Mouse (Mus musculus) neural tube, embryonic 15.5 days (tissue): ENCODE data around the gene Gimap7. TPM values are rescaled to one million over a fixed set of nuclear protein-coding genes. Genes with fewer than 3 reads are reported as not detected.

ENCODE experiments used
- ATAC-seq: fragments of 200-750 bp; cut with Nextera tagmentation; 2 replicates; pipeline ENCODE4 v1.8.0; 2017; ENCODE audit warnings: mild to moderate bottlenecking, moderate TSS enrichment, moderate library complexity; ENCODE audit not compliant: low FRiP score
- H3K27ac ChIP-seq: fragments of 300-500 bp; sonication (generic); replicated peaks from 2 replicates; pipeline ENCODE4 v1.5.1; 2015; ENCODE audit warnings: mild to moderate bottlenecking, inconsistent platforms
- H3K27me3 ChIP-seq: fragments of 300-500 bp; sonication (generic); replicated peaks from 2 replicates; pipeline ENCODE4 v1.6.1; 2015; ENCODE audit warnings: inconsistent platforms
- H3K36me3 ChIP-seq: fragments of 300-500 bp; sonication (generic); 2 replicates; pipeline ENCODE4 v1.6.1; 2015; ENCODE audit warnings: inconsistent platforms
- H3K4me1 ChIP-seq: fragments of 300-500 bp; sonication (generic); 2 replicates; pipeline ENCODE4 v1.6.1; 2015; ENCODE audit warnings: inconsistent platforms
- H3K4me2 ChIP-seq: fragments of 300-500 bp; sonication (generic); 2 replicates; pipeline ENCODE4 v1.6.1; 2015; ENCODE audit warnings: inconsistent platforms, mild to moderate bottlenecking, moderate library complexity
- H3K4me3 ChIP-seq: fragments of 300-500 bp; sonication (generic); replicated peaks from 2 replicates; pipeline ENCODE4 v1.5.1; 2015; ENCODE audit warnings: mild to moderate bottlenecking, inconsistent platforms
- H3K9ac ChIP-seq: fragments of 300-500 bp; sonication (generic); replicated peaks from 2 replicates; pipeline ENCODE4 v1.6.1; 2015; ENCODE audit warnings: mild to moderate bottlenecking, inconsistent platforms
- H3K9me3 ChIP-seq: fragments of 300-500 bp; sonication (generic); replicated peaks from 2 replicates; pipeline ENCODE4 v1.6.1; 2016; ENCODE audit warnings: inconsistent platforms
- WGBS: fragments of 180-500 bp; shearing (Covaris S2); methylation state at CpG from one replicate; pipeline ENCODE4 v1.1.7; 2015; ENCODE audit warnings: mixed read lengths; 5-methylcytosine and 5-hydroxymethylcytosine counted together
- polyA plus RNA-seq: library from polyadenylated mRNA; unstranded; fragments of >200 nt; fragmentation: Nextera tagmentation; extraction: Ambion mirVana; gene quantifications from 2 replicates; pipeline ENCODE4 v1.2.1, GENCODE M21; 2015

The Gimap7 gene
- polyA plus RNA-seq, 1 experiment from 2014 or later = not detected

DNA sequence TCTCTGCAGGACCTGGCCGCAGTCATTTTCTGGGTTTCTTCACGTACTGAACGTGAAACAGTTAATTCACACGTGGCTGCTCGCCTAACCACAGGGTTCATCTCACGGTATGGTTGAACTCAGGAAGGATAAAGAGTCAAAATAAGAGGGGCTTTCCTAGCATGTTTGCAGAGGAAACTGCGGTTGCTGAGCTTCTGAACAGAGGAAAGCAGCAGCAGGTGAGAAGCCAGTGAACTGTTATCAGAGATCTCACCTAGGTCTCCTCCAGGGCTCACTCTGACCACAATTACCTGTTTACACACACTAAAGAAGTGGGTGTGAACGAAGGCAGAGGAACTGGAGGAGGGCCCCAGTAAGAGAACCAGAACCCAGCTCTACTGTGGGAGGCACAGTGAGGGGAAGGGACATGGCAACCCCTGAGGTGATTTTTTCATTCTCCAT, 14.5 kb downstream of the Gimap7 start:
- 63% methylated on average over 8 of the region's 8 CpGs for WGBS
- Histone ChIP-seq H3K27me3 (no peaks in the 10 kb centered on the region), H3K4me3 (no peak overlapping the region), H3K27ac (no peak overlapping the region), H3K36me3 (no peaks in the 10 kb centered on the region), H3K4me1 (no peaks in the 10 kb centered on the region), H3K9me3 (no peaks in the 10 kb centered on the region), H3K9ac (no peak overlapping the region), H3K4me2 (no peak overlapping the region)
- ATAC-seq = no peak

DNA sequence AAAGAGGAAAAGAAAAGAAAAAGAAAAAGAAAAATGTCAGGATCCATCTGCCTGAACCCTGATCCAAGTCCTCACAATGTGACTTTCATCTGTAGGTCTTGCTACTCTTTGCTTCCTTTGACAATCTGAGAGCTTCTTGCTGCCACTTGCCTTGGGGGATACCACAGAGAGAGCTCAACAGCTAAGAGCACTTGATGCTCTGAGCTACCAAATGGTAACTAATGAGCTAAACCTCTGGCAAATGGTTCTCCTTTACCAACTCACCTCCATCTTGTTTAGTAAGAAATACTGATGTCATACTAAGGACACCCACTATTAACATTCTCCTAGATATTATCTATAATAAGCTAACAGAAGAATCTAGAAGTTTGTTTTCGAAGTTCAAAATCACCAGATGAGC, 15.2 kb downstream of the Gimap7 start:
- no peak overlapping the region for H3K27ac ChIP-seq
- H3K4me1 ChIP-seq = no peaks in the 10 kb centered on the region
- H3K4me3 ChIP-seq = no peak overlapping the region
- no peaks in the 10 kb centered on the region for H3K36me3 ChIP-seq
- H3K9ac ChIP-seq = no peak overlapping the region
- 83% methylated on average over 1 of the region's 1 CpGs for WGBS
- H3K4me2 ChIP-seq = no peak overlapping the region
- H3K27me3 ChIP-seq = no peaks in the 10 kb centered on the region
- no peak for ATAC-seq
- H3K9me3 ChIP-seq = no peaks in the 10 kb centered on the region

DNA sequence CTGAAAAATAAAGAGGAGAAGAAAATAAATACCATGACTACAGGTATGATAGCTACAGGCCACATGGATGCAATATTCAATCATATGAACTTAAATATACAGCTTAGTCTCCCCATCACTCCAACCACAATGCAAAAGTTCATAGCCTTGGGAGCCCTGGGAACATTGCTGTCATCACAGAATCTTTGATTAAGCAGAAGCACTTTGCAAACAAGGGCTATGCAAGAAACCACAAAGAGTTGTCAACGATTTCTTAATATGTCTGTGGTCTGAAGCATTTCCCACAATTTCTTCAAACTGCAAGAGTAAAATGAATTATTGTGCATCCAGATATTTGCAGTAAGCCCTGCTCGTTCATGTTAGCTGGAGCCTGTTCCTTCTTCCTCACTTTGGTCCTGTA, 18.6 kb downstream of the Gimap7 start:
- ATAC-seq = no peak
- no peaks in the 10 kb centered on the region for H3K36me3 ChIP-seq
- WGBS = 91% methylated on average over 2 of the region's 2 CpGs
- peaks cover 3% of the 10 kb centered on the region for H3K4me1 ChIP-seq
- H3K27me3 ChIP-seq = peaks cover 11% of the 10 kb centered on the region; the same call in 1 of the 2 replicates
- H3K9ac ChIP-seq = no peak overlapping the region
- H3K27ac ChIP-seq = no peak overlapping the region
- no peaks in the 10 kb centered on the region for H3K9me3 ChIP-seq
- no peak overlapping the region for H3K4me3 ChIP-seq
- H3K4me2 ChIP-seq = no peak overlapping the region

- H3K27ac ChIP-seq = no peak overlapping the region
- H3K4me1 ChIP-seq = peaks cover 10% of the 10 kb centered on the region
- no peak overlapping the region for H3K4me3 ChIP-seq
- H3K9ac ChIP-seq = no peak overlapping the region
- 94% methylated on average over 5 of the region's 5 CpGs for WGBS
- H3K27me3 ChIP-seq = peaks cover 18% of the 10 kb centered on the region; the same call in 1 of the 2 replicates
- no peak overlapping the region for H3K4me2 ChIP-seq
- no peaks in the 10 kb centered on the region for H3K36me3 ChIP-seq
- no peaks in the 10 kb centered on the region for H3K9me3 ChIP-seq
- ATAC-seq = no peak
These were observed 19.3 kb downstream of the Gimap7 start for GRCm38 (mm10) chr6:48737688-48738087.

DNA sequence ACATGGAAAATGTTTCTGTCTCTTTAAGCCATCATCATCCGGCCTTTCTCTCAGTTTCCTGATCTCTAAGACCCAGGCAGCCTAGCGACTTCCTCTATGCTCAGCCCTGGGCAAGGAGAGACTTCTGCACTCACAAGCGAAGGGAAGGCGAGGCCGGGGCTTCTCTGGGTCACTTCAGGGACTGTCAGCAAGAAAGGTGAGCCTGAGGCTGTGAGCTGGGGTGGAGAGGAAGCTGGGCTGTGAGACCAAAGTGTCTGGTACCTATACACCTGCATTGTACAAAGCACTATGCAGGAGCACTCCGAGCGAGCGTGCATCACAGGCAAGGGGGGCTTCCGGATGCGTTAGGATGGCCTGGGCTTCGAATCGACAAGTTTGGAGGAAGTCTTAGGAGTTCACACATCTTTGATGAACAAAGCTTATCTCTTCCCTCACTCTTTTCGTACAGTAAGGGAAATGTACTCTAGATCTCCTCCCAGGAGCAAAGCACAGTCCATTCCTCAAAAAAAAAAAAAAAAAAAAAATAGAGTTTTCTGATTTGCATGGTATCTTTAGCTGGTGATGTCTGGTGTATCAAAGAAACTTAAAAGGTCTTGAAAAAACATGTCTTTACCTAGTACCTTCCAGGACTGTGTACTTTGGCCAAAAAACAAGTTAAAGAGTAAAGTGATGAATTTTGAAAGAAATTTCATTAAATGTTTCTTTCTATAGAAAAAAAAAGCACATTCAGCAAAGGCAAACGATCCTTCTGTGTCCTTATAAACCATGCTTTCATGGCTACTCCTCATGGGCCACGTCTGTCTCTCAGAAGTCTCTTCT, 20.7 kb downstream of the Gimap7 start, which contains the start of gene Gimap1:
Gimap1 (plus strand) TSS at position 94 of the 819 bp plus-strand sequence.
- no peak within 1 kb of the TSS for H3K4me2 ChIP-seq
- no peak within 1 kb of the TSS for H3K4me3 ChIP-seq
- ATAC-seq = no peak
- WGBS = 85% methylated on average over 15 of the region's 15 CpGs
- no peaks in the 10 kb centered on the region for H3K9me3 ChIP-seq
- H3K27me3 ChIP-seq = peaks cover 24% of the 10 kb centered on the region; the same call in 1 of the 2 replicates
- H3K27ac ChIP-seq = no peak within 1 kb of the TSS
- H3K9ac ChIP-seq = no peak within 1 kb of the TSS
- peaks cover 15% of the 10 kb centered on the region for H3K4me1 ChIP-seq
- H3K36me3 ChIP-seq = no peaks in the 10 kb centered on the region

DNA sequence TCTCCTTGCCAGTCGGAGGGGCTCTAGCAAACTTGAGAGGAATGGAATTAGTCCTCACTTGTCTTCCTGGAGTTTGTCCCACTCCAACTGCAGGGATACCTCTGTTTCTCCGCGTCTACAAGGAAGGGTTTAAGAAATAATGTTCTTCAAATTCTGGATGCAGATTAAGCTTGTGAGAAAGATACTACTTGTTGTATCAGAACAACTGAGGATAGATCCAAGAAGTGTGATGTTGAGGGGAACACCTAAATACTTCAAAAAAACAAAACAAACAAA, 21.3 kb downstream of the Gimap7 start:
- WGBS = 88% methylated on average over 3 of the region's 3 CpGs
- Histone ChIP-seq H3K27ac (no peak overlapping the region), H3K9ac (no peak overlapping the region), H3K9me3 (no peaks in the 10 kb centered on the region), H3K36me3 (no peaks in the 10 kb centered on the region), H3K4me3 (no peak overlapping the region), H3K4me2 (no peak overlapping the region), H3K27me3 (peaks cover 24% of the 10 kb centered on the region; the same call in 1 of the 2 replicates), H3K4me1 (peaks cover 15% of the 10 kb centered on the region)
- ATAC-seq = no peak

DNA sequence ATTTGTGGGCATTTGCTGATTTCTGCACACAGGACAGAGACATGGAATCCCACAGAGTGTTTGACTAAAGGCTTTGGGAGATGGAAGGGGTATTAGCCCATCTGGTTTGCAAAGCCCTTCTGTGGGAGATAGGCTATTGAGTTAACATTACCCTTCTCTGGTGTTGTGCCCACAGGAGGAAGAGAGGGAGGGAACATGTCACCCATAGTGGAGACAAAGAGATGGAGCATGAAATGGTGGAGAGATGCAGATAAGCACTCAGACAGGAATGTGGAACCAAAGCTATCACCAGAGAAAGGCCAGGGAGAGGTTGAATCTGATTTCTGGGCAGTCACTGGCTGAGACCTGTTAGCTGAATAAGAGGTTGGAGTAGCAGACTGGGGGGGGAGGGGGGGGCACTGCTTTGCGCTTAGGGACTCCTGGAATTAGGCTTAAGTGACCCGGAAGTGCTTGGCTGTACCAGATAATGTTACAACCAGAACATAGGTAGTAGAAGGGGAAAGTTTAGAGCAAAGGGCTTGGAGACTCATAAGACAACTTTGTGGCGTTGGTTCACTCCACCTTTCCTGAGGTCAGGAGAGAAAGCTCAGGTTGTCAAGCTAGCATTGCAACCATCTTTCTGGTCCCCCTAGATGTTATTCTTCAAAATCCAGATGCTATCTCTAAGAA, 22.2 kb downstream of the Gimap7 start:
- ATAC-seq = no peak
- Histone ChIP-seq H3K9ac (no peak overlapping the region), H3K27ac (no peak overlapping the region), H3K9me3 (no peaks in the 10 kb centered on the region), H3K27me3 (peaks cover 24% of the 10 kb centered on the region; the same call in 1 of the 2 replicates), H3K4me3 (no peak overlapping the region), H3K4me2 (no peak overlapping the region), H3K36me3 (no peaks in the 10 kb centered on the region), H3K4me1 (peaks cover 15% of the 10 kb centered on the region)
- 81% methylated on average over 3 of the region's 3 CpGs for WGBS

- ATAC-seq = no peak
- no peaks in the 10 kb centered on the region for H3K36me3 ChIP-seq
- H3K27ac ChIP-seq = no peak overlapping the region
- H3K4me1 ChIP-seq = peaks cover 15% of the 10 kb centered on the region
- peaks cover 24% of the 10 kb centered on the region; the same call in 1 of the 2 replicates for H3K27me3 ChIP-seq
- peak overlapping the region; percentile 91; the same call in 1 of the 2 replicates for H3K4me2 ChIP-seq
- no peaks in the 10 kb centered on the region for H3K9me3 ChIP-seq
- H3K9ac ChIP-seq = no peak overlapping the region
- no peak overlapping the region for H3K4me3 ChIP-seq
- WGBS = 34% methylated on average over 3 of the region's 3 CpGs
These were observed 22.9 kb downstream of the Gimap7 start for GRCm38 (mm10) chr6:48741273-48741672.

DNA sequence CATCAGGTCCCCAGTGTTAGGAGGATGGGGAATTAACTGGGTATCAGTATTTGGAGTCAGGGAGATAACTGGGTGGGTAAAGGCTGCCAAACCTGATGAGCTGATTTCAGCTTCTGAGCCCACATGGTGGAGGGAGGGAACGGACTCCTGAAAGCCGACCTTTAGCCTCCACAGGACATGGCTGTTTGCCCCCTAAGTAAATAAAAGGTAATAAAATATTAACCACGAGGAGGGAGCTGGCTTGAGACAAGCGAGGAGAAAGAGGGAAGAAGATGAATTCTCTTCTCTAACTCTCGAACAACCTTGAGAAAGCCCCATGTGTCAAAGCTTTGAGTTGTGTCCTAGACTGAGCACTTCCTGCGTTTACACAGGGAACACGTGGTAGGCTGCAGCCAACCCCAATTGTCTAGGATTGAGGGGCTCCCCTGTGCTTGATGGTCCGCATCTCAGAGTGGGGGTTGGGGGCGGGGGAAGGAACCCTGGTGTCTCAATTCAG, 23.3 kb downstream of the Gimap7 start:
- H3K4me3 ChIP-seq = peak overlapping the region; percentile 55; the same call in 1 of the 2 replicates
- 21% methylated on average over 9 of the region's 9 CpGs for WGBS
- no peak overlapping the region for H3K9ac ChIP-seq
- H3K27me3 ChIP-seq = peaks cover 24% of the 10 kb centered on the region; the same call in 1 of the 2 replicates
- H3K4me1 ChIP-seq = peaks cover 15% of the 10 kb centered on the region
- H3K27ac ChIP-seq = no peak overlapping the region
- H3K36me3 ChIP-seq = no peaks in the 10 kb centered on the region
- no peaks in the 10 kb centered on the region for H3K9me3 ChIP-seq
- peak; percentile 76 for ATAC-seq
- H3K4me2 ChIP-seq = peak overlapping the region; percentile 91

DNA sequence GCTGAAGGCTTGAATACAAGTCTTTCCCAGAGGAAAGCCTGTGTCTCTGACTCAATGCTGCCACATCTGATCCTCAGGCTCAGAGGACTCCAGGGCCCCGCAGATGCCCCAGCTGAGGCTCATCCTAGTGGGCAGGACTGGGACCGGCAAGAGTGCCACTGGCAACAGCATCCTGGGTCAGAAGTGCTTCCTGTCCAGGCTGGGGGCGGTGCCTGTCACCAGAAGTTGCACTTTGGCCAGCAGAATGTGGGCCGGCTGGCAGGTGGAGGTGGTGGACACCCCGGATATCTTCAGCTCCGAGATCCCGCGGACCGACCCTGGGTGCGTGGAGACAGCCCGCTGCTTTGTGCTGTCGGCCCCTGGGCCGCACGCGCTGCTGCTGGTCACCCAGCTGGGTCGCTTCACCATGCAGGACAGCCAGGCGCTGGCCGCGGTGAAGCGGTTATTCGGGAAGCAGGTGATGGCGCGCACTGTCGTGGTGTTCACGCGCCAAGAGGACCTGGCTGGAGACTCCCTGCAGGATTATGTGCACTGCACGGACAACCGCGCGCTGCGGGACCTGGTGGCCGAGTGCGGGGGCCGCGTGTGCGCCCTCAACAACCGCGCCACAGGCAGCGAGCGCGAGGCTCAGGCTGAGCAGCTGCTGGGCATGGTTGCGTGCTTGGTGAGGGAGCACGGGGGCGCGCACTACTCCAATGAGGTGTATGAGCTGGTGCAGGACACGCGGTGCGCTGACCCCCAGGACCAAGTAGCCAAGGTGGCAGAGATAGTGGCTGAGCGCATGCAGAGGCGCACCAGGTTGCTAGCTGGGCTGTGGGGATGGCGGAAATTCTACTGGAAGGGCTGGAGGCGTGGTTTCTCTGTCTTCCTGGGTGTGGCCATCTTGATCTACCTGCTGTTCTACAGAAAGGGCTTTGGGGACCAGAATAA, 24.3 kb downstream of the Gimap7 start:
- Histone ChIP-seq H3K4me3 (peak overlapping the region; percentile 55), H3K4me2 (peak overlapping the region; percentile 91), H3K9me3 (no peaks in the 10 kb centered on the region), H3K4me1 (peaks cover 15% of the 10 kb centered on the region), H3K36me3 (no peaks in the 10 kb centered on the region), H3K27ac (peak overlapping the region; percentile 51), H3K27me3 (peaks cover 24% of the 10 kb centered on the region; the same call in 1 of the 2 replicates), H3K9ac (peak overlapping the region; percentile 60)
- 4% methylated on average over 52 of the region's 52 CpGs for WGBS
- ATAC-seq = peak; percentile 84

DNA sequence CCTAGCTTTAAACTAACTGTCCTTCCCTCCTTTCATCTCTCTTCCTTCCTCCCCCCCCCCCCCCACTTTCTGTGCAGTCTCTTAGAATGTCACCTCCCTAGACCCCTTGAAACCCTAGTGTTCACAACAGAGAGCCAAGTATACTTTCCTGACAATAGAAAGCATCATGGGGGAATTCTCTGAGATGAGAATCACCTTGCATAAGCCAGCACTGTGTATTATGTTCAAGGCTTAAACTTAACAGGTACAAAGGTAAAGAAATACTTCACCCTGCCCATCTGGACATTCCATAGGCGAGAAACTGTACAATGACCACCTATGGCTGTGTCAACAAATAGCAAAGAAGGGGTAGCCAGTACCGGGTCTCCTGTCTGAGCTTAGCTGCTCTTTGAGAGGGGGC, 27.1 kb downstream of the Gimap7 start:
- Histone ChIP-seq H3K27me3 (peaks cover 24% of the 10 kb centered on the region; the same call in 1 of the 2 replicates), H3K9me3 (no peaks in the 10 kb centered on the region), H3K36me3 (no peaks in the 10 kb centered on the region), H3K27ac (no peak overlapping the region), H3K4me2 (no peak overlapping the region), H3K4me1 (peaks cover 15% of the 10 kb centered on the region), H3K9ac (no peak overlapping the region), H3K4me3 (no peak overlapping the region)
- 70% methylated on average over 2 of the region's 2 CpGs for WGBS
- no peak for ATAC-seq
